Mouse (Mus musculus) urinary bladder, postnatal 14 days (tissue): Measurements from ENCODE around the gene Neb.

Experiments
- DNase-seq: peaks from one replicate; pipeline ENCODE4 v3.0.0; 2021; ENCODE audit warnings: low spot score

Neb gene

DNA sequence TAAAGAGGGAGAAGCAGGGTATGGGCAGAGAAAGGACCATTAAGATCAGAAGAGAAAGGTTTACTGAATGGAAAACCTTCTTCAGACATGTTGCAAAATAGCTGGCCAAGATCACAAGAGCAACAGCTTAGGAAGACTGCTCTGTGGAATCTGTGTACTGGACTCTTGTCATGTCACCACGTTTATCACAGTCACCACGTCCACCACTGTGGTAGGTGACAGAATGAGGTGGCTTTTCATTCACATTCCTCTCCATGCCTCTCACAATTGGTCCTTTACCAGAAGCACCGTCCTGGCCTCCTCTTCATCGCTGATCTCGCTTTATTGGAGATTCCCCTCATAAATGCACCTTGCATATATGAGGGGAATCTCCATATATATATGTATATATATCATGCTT lies 71.6 kb downstream of the Neb start:
- no peak for DNase-seq

DNA sequence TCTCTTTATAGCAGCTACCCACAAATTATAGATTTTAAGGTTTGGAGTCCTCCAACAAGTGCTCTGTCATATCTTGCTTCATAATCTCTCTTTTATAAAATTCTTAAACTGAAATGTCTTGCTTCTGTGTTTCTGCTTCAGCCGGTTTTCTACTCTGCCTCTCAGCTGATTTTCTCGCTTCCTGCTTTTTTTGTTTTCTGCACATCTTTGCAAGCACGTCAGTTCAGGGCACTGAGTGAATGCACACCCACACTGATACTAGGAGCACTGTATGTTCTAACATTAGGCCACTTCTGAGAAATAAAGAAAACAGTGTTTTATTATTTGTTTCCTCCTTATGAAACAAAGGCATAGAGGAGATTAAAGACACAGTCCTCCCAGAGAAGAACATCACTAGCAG lies 73.7 kb downstream of the Neb start:
- DNase-seq = no peak

DNA sequence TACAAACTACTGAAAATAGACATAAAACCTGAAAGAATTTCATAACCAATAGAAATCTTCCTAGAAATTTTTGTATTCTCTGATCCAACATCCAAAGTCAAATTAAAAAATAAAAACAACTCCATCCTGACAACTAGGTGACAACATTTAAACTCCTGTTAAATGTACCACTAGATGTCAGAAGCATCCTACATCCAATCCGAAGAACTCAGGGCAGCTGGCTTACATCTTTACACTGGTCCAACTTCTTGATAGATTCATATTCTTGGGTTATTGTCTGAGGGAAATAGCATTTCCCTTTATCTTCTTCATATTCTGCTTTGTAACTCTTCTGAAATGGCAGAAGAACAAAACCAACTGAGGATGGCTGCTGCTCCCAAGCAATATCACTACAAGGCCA lies 74.9 kb downstream of the Neb start:
- DNase-seq = no peak

DNA sequence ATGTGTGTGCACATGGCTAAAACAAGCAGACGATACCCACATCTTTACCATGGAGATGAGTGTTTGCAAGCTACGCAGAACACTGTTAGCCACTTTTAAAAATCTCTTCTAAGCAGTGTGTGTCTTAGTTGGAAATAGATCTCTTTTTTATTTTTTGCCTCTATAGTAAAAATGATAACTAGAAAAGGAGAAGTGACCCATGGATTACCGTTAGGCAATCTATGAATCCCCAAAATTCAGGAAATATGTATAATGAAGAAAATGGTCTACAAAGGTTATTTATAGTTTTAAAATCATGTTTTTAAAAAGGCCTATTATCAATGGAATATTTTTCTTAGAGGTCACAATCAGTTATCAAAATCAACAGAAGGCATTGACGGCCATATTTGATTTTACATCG lies 80.3 kb downstream of the Neb start:
- DNase-seq = no peak

DNA sequence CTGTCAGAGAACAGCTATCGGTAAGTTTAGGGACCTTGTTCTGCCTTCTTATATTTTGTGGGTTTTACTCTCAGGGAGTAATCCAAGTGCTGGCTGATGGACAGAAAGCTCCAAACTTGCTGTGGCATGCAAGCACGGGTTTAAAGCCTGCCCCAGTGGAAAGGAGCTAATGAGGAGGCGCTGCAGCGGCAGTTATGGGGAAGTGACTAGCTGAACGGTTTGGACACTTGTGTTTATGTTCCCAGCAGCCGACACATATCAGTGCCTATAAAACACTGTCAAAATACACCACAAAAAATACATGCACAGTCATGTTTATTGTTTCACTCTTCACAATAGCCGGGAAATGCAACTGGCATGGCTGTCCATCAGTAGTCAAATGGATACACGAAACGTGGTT lies 81.5 kb downstream of the Neb start:
- no peak for DNase-seq

DNA sequence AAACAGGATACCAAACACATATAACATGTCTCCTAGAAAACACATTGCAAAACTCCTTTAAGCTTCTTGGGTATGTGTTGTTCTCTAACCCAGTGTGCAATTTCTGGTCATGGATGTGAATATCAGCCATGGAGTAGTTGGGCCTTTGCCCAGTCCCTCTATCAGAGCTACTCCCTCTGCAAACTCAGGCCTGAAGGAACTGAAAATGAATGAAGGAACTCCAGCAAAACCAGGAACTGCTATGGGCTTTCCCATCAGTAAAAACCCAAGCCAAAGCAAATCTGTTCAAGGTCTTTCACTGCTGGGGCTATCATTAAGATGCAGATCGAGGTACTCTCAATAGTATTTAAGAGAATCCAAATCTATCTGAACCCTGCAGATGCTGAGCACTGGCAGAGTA lies 90.8 kb downstream of the Neb start:
- DNase-seq = no peak

DNA sequence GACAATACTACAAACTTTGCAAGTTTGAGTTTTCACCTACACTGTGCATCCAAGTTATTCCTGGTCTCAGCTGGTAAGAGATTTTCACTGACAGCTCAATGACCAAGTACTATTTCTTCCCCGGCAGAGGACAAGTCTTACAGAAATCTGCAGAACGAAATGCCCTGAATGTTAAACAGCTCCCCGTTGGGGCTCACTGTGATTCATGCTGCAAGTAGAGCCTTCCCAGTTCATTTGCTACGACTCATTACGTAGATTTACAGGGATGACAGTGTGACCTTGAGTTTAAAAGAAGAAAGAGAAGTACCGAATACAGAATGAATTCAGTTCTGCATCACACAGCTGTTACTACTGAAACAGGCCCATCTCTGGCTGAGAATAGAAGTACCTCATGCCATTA lies 91.9 kb downstream of the Neb start:
- DNase-seq = no peak

DNA sequence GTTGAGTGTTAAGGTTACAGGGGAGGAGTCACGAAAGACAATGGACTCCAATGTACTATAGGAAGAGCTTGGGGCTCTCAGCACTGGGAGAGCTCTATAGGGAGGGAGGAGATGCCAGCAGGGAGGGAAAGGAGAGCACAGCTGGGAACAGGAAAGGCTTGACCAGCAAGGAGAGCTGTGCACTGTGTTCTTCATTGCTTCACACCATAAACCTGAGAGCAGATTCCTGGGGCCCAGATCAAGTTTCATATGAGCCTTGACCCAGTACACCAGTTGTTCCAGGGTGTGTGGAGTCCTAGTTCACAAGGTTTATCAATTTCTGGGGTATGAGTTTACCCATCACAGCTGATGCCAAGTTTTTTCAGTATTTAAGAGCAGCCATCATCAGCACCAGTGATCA lies 106.1 kb downstream of the Neb start:
- DNase-seq = no peak

DNA sequence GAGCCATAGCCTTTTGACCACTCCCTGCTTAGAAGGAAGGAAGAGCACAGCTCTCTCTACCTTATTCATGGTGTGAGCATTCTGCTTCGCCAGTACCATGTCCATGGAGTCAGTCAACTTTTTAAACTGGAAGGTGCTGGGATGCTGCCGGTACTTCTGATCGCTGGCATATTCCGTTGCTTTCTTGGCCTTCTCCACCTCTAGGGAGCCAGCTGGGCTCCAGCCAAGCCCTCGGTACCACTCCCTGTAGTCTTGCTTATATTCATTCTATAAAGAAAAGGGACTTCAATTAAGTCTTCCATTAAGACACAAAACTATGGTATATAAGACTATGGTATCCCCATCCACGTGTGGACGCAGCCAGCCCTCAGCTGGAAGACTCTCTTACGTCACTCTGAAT lies 107.4 kb downstream of the Neb start:
- DNase-seq = no peak

DNA sequence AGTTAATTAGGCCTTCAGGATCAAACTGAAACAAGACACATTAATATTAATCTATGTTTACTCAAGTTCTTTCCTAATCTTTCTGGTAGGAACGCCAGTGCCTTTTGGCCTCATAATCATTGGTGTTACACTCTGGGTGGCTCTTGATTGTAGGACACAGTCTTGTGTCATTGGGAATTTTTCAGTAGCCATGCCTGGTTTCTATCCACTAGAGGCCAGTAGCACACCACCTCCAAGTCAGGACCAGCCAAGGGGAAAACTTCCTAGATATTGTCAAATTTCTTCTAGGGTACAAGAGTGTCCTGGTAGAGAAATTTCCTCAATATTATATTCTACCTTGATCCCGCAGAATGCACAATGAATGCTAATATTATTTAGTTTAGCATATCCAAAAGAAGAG lies 116.1 kb downstream of the Neb start:
- DNase-seq = peak; percentile 24

DNA sequence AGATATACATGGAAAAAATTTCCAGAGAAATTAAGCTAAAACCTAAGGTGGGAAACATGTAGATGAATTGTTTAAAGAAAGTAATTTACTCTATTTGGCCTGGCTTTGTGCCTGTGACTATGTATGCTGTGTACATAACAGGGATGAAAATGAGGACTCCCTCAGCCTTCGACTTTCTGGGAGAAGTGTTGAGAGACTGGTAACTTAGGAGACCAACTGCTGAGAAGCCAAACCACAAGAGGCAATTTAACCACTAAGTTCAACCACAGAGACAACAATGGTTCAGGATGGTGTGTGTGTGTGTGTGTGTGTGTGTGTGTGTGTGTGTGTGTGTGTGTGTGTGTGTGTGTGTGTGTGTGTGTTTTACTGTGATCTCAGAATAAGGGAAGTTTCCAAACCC lies 126.2 kb downstream of the Neb start:
- DNase-seq = no peak

DNA sequence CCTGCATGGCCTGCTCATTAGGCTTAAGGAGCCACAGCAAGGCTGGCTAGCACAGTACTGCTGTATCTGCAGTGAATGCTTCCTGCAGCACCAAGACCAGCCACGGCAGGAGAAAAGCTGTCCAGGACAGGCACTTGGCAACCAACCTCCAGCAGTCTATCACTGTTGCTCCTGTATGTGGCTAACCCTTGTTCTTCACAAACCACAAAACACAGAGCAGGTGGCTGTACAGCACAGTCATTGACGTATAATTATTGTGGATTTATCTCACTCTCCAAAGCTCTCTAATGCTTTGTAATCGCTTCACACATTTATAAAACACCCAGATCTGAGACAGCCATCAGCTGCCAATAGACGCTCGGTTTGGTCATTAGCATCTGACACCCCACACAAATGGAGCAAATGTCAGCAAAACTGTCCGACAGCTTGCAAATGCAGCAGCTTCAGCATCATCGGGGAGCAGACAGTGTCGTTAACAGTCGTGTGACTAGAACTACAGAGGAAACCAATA lies 129.9 kb downstream of the Neb start:
- DNase-seq = no peak

DNA sequence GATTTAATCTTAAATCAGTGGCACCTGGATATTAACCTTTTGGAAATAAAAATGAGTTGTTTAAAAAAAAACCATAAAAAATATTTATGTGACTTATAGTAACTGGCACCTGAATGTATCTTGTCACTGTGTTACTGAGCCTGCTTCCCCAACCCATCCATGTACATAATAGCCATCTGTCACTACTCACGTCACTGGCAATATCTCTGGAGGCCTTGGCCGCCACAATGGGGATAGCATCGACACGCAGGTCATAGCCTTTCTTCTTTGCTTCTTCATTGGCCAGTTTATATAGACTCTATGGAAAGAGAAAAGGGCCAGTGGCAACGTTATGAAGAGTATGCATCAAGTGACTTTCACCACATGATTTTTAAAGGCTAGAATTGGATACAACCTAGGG lies 133.2 kb downstream of the Neb start:
- no peak for DNase-seq

DNA sequence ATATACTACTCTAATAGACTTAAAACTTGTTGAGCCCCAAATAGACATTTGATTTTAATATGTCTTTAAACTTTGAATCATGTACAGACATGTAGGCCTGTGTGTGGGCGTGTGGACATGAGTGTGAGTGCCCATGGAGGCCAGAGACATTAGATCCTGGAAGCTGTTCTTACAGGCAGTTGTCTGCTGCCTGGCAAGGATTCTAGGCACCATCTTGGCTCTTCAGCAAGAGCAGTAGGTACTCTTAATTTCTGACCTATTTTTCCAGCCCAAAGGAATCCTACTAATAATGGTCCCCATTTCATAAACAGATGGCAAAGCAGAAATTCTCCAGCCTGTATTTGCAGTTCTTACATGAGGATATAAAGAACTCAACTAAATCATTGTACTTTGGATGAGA lies 135.6 kb downstream of the Neb start:
- no peak for DNase-seq

DNA sequence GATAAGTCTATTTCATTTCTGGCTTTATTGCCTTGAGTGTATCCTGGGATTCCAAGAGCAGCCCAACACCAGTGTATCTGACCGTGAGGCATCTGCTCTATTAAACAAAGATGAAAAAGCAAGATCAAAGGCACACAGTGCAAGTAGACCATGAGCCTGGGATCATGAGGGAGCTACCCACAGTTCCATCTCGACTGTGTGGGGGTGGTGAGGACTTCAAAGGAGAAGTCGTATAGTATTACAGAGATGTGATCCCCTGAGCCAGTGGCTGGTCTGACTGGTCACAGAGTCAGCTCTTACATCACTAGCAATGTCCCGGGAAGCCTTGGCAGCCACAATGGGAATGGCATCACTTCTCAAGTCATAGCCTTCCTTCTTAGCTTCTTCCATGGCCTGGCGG lies 140.4 kb downstream of the Neb start:
- DNase-seq = no peak

DNA sequence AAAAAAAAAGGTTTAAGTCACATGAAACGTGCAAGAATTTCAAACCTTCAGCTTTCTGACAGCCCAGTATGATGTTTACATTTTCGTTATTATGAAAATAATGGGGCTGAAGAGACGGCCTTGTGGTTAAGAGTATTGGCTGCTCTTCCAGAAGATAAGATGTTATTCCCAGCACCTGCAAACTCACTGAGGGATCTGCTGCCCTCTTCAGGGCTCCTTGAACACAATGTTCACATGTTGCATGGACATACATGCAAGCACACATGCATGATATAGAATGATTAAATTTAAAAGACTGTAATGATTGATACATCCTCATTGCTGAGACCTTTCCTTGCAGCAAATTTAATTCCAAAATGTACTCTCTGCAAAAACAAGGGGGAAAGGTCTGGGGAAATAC lies 150.7 kb downstream of the Neb start:
- DNase-seq = no peak

DNA sequence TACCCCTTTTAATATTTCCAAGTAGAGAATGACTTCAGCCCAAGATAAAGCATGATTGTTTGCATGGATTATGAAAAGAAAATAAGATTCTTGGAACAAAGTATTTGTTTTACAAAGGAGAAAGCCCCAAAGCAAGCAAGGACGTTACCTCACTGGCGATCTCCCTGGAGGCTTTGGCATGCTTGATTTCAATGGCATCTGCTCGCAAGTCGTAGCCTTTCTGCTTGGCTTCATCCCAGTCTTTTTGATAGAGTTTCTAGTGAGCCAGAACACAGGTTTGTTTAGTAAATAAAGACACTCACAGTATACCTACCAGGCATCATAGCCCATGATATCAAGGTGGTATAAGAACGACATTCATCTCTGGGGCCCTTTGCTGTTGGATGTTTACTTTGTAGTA lies 153.9 kb downstream of the Neb start:
- DNase-seq = no peak

DNA sequence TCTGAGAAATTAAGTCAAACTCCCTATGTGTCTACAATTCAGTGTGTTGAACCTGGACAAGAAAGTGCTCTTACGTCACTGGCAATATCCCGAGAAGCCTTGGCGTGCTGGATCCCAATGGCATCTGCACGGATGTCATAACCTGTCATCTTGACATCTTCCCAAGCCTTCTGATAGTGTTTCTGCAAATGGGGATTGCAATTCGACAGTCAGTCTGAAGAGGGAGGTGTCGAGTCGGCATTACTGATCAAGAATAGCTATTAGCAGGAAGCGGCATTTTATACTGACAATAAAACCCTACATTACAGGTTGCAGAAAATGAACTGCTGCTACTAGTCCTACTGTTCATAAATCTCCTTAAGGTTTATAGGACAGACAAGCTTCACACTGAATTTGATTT lies 158.2 kb downstream of the Neb start:
- no peak for DNase-seq

DNA sequence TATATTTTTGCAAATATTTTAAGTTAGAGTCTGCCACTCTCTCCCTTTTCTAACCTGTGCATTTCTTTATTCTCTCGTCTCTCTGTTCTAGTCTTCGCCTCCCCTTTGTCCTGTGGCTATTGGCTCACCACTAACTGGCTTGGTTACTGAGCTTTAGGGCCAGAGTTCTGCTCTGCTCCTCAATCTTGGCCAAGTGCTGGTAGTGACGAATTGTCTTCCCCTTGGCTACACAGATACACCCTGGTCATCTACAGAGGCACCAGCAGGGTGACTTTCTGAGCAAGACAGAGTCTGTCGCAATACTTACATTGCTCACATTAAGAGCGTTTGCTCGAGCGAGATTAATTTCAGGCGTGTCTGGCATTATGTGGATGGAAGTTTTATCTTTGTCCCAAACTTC lies 162.3 kb downstream of the Neb start:
- no peak for DNase-seq

DNA sequence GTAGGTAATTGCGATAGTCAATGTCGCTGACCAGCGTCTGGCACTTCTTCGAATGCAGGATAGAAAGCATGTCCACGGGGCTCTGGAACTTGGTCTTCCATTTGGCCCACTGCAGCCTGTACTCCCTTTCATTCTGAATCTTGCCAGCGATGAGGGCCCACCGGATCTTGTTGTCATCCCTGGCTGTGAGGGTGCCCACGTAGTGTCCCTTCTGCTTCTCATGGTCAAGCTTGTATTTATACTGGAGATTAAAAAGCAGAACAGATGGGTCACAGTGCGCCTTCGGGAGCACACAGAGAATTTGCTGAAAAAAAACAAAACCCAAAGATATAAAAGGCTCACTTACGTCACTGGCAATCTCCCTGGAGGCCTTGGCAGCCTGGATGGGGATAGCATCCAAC lies 165.7 kb downstream of the Neb start:
- no peak for DNase-seq

DNA sequence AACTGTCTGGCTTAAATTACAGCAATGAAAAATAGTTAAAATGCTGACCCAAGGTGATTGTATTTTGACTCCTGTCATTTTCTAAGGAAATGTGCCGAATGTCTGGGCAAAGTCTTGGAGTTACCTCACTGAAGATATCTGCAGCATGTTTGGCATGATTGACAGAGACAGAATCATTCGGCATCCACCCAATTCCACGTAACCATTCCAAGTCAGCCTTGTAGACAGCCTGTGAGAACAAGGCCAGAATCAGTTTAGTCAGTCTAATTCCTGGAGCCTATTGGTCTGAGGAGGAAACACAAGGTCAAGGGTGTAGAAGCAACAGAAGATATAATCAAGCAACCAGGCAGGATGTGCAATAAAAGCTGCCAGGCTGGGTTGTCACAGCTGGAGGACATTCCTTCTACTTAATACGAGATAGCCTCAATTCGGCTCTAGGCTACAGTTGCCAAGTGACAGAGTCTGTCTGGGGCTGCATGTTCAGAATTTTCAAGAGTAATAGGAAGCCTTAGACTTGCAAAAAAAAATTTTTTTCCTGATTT lies 166.8 kb downstream of the Neb start:
- DNase-seq = no peak

DNA sequence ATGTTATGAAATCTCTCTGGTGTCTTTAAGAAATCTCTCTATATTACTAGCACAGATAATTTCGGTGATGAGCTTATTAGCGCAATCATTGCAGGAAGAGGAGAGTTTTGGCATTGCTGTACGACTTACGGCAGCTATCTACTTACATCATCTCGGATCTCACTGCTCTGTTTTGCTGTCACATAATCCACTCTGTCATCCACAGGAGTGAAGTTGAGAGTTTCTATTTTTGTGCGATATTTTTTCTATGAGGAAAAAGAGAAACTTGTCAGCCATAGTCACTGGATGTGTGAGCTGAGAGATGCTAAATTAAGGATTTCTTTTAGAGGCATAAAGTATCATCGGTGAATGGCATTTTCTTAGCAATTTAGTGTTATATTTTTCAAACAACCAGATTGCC lies 167.6 kb downstream of the Neb start:
- no peak for DNase-seq

DNA sequence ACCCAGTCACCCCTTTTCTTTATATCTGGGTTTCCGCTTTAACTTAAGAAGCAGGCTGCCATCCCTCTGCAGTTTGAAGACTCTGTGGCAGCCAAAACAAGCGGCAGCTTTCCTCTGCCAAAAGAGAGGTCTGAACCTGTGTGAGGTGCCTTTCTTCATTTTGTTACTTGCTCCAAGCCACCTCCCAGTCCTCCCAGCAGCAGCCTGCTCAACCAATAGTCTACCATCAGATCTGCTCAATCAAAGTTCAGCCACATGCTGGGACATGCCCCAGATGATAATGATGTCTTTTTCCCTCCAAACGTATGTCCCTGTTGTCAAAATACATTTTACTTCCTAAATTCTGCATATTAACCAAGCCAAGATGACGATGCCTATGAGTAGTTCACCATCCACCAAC lies 173.3 kb downstream of the Neb start:
- DNase-seq = no peak

DNA sequence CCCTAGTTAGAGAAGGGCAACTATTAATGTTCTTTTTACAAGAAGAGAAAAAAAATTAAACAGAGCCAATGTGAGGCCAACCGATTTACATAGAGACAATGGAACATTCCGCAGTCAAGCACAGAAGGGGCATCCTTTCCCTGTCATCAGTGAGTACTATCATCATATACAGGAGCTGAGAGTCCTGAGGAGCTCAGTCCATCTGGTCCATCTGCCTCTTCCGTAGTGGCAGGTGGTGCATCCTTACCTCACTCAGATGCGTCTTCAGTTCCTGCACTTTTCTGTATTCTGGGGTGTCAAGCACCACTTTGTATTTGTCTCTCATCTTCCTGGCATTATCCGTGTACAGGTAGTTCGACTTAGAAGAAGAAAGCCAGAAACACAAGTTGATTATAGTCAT lies 184.6 kb downstream of the Neb start:
- DNase-seq = no peak

DNA sequence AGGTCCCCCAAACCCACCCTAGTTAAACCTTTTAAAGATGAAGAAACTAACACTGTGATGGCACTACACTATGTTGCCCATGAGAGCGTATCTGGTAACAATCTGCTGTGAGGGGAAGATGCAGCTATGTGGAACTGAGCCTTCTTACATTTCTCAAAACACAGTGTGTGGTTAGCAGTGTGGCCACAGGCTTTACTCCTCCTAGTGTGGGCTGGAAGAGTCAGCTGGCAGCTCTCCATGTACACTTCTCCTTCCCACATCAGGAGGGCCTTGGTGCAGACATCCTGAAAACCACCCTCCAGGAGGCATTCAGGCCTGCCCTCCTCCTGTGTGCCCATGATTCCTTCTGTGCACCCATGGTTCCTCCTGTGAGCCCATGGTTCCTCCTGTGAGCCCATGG lies 198.6 kb downstream of the Neb start:
- no peak for DNase-seq
